In genomic region chr10:71340195-71340594, GRCm38 (mm10) we compare ENCODE assay signal across 26 mouse cellular contexts. TPM values are rescaled to one million over a fixed set of nuclear protein-coding genes. Genes with fewer than 3 reads are reported as not detected.
DNase-seq lines count a peak whose midpoint lies in the region; ATAC-seq and TF ChIP-seq lines count a peak whose summit lies in the region.
"Had no signal": no experiment of that assay in that cellular context is flagged by ENCODE, and none has a peak within 500 bp of the region (broad histone marks: within the 10 kb centered on the region; RNA-seq: fewer than 3 reads in every experiment).

No protein-coding gene starts in this region.

- 0 out of 2 replicates have a peak, but pooled peaks have one; percentile 34 for TF ChIP-seq EP300 in liver, postnatal 0 days (IDR thresholded peaks at IDR 0.05; ENCODE audit: low read depth)

- H3K4me1 ChIP-seq in liver, embryonic 16.5 days (ENCODE audit: control insufficient read depth, low read depth, low read length) = peaks cover 34% of the 10 kb centered on the region
- peaks cover 47% of the 10 kb centered on the region for H3K4me1 ChIP-seq in kidney, embryonic 16.5 days (ENCODE audit: insufficient read depth, low read length)
- H3K4me1 ChIP-seq in liver, postnatal 0 days (ENCODE audit: insufficient read depth) = peaks cover 21% of the 10 kb centered on the region
- H3K4me1 ChIP-seq in limb, embryonic 10.5 days = peaks cover 29% of the 10 kb centered on the region

- no peaks in the 10 kb centered on the region for H3K9me3 ChIP-seq in liver, embryonic 16.5 days (replicated peaks; ENCODE audit: control insufficient read depth, low read length)
- no peaks in the 10 kb centered on the region for H3K9me3 ChIP-seq in kidney, embryonic 16.5 days (ENCODE audit: low read length)
- no peaks in the 10 kb centered on the region for H3K9me3 ChIP-seq in liver, postnatal 0 days (ENCODE audit: low read length)
- no peaks in the 10 kb centered on the region for H3K9me3 ChIP-seq in limb, embryonic 10.5 days (replicated peaks)
- H3K9me3 ChIP-seq: embryonic facial prominence, embryonic 15.5 days; forebrain, embryonic 10.5 days; hindbrain, embryonic 10.5 days; intestine, embryonic 15.5 days; limb, embryonic 12.5 days; neural tube, embryonic 12.5 days had no signal

- peak overlapping the region; percentile 71 for H3K27ac ChIP-seq in liver, embryonic 16.5 days (ENCODE audit: low read length)
- peak overlapping the region; percentile 25; the same call in 1 of the 2 replicates for H3K27ac ChIP-seq in kidney, embryonic 16.5 days (ENCODE audit: low read length)
- peak overlapping the region; percentile 97 for H3K27ac ChIP-seq in liver, postnatal 0 days (ENCODE audit: low read depth)
- no peak overlapping the region for H3K27ac ChIP-seq in limb, embryonic 10.5 days
- H3K27ac ChIP-seq: embryonic facial prominence, embryonic 15.5 days; forebrain, embryonic 10.5 days; hindbrain, embryonic 10.5 days; intestine, embryonic 15.5 days; layer of hippocampus, adult 2 months; limb, embryonic 12.5 days; neural tube, embryonic 12.5 days had no signal

- no peaks in the 10 kb centered on the region for H3K27me3 ChIP-seq in liver, embryonic 16.5 days (ENCODE audit: control insufficient read depth, insufficient read depth, low read depth, low read length)
- no peaks in the 10 kb centered on the region for H3K27me3 ChIP-seq in kidney, embryonic 16.5 days (ENCODE audit: insufficient read depth, low read length)
- H3K27me3 ChIP-seq in liver, postnatal 0 days (ENCODE audit: insufficient read depth, low read length) = no peaks in the 10 kb centered on the region
- H3K27me3 ChIP-seq in limb, embryonic 10.5 days (ENCODE audit: low read depth, poor library complexity, severe bottlenecking) = no peaks in the 10 kb centered on the region
- H3K27me3 ChIP-seq: embryonic facial prominence, embryonic 15.5 days; intestine, embryonic 15.5 days; limb, embryonic 12.5 days; neural tube, embryonic 12.5 days had no signal

- no peak for DNase-seq in liver
- DNase-seq in fat pad, adult 2 months (ENCODE audit: extremely low read depth, low read depth, low spot score) = peak; percentile 84
- DNase-seq in liver, postnatal 0 days = no peak
- no peak for DNase-seq in limb, embryonic 10.5 days (ENCODE audit: low spot score)
- DNase-seq in embryo, embryonic 9.5 days (ENCODE audit: extremely low spot score) = no peak
- DNase-seq: adrenal gland, postnatal 10 days; cerebellum, adult 2 months; gastrocnemius, postnatal 14 days; heart, adult 11 months; lung, adult 18-20 months; lung, postnatal 10 days; midbrain, embryonic 14.5 days; thymus, adult 18-20 months; thymus, postnatal 36 days had no signal

- no peak overlapping the region for H3K4me3 ChIP-seq in liver, embryonic 16.5 days (ENCODE audit: low read depth, low read length)
- no peak overlapping the region for H3K4me3 ChIP-seq in kidney, embryonic 16.5 days (ENCODE audit: low read length)
- H3K4me3 ChIP-seq in liver, postnatal 0 days (ENCODE audit: low read depth, low read length) = no peak overlapping the region
- H3K4me3 ChIP-seq in limb, embryonic 10.5 days = no peak overlapping the region
- H3K4me3 ChIP-seq: embryonic facial prominence, embryonic 15.5 days; forebrain, embryonic 10.5 days; hindbrain, embryonic 10.5 days; intestine, embryonic 15.5 days; layer of hippocampus, adult 2 months; limb, embryonic 12.5 days; neural tube, embryonic 12.5 days had no signal

- ATAC-seq in liver, embryonic 16.5 days (ENCODE audit: low read depth) = peak; percentile 17; the same call in 1 of the 2 replicates
- ATAC-seq in kidney, embryonic 16.5 days (ENCODE audit: low FRiP score, low TSS enrichment) = no peak
- ATAC-seq in liver, postnatal 0 days = peak; percentile 24; the same call in 1 of the 2 replicates
- ATAC-seq: forebrain, embryonic 16.5 days; hindbrain, embryonic 16.5 days; intestine, embryonic 15.5 days had no signal

- no peak for TF ChIP-seq CTCF in liver, postnatal 0 days (IDR thresholded peaks at IDR 0.05; ENCODE audit: low read depth)

- H3K36me3 ChIP-seq in liver, embryonic 16.5 days (ENCODE audit: control insufficient read depth, insufficient read depth) = peaks cover 5% of the 10 kb centered on the region; the same call in 1 of the 2 replicates
- H3K36me3 ChIP-seq in kidney, embryonic 16.5 days (ENCODE audit: insufficient read depth, low read length) = peaks cover 11% of the 10 kb centered on the region
- peaks cover 8% of the 10 kb centered on the region for H3K36me3 ChIP-seq in liver, postnatal 0 days (replicated peaks; ENCODE audit: insufficient read depth, low read length)
- H3K36me3 ChIP-seq in limb, embryonic 10.5 days = peaks cover 12% of the 10 kb centered on the region

- 69% methylated on average over 2 of the region's 2 CpGs for WGBS in liver, embryonic 16.5 days (ENCODE audit: insufficient replicate concordance)
- WGBS in kidney, embryonic 16.5 days = 62% methylated on average over 2 of the region's 2 CpGs
- WGBS in liver, postnatal 0 days (ENCODE audit: insufficient replicate concordance) = 63% methylated on average over 2 of the region's 2 CpGs
- 80% methylated on average over 2 of the region's 2 CpGs for WGBS in limb, embryonic 10.5 days

- no peak overlapping the region for H3K9ac ChIP-seq in liver, embryonic 16.5 days (ENCODE audit: low read depth, low read length)
- no peak overlapping the region for H3K9ac ChIP-seq in kidney, embryonic 16.5 days (replicated peaks; ENCODE audit: low read length)
- no peak overlapping the region for H3K9ac ChIP-seq in liver, postnatal 0 days (replicated peaks)
- H3K9ac ChIP-seq: embryonic facial prominence, embryonic 15.5 days; intestine, embryonic 15.5 days; limb, embryonic 12.5 days; neural tube, embryonic 12.5 days had no signal

- H3K4me2 ChIP-seq in liver, embryonic 16.5 days (ENCODE audit: low read depth, low read length) = no peak overlapping the region
- no peak overlapping the region for H3K4me2 ChIP-seq in kidney, embryonic 16.5 days (replicated peaks; ENCODE audit: low read depth, low read length)
- H3K4me2 ChIP-seq in liver, postnatal 0 days (ENCODE audit: low read depth, low read length) = no peak overlapping the region
- H3K4me2 ChIP-seq: embryonic facial prominence, embryonic 15.5 days; heart, embryonic 11.5 days; intestine, embryonic 15.5 days; limb, embryonic 12.5 days; neural tube, embryonic 12.5 days had no signal

RNA-seq across cellular contexts. Expression of gene Cisd1, which starts 4.6 kb away (rescaled TPM):
- 61.9 and 69.4 TPM in 2 replicates for polyA plus RNA-seq in liver, embryonic 16.5 days (2015; fragmentation: Nextera tagmentation; extraction: Ambion mirVana)
- 137 and 139 TPM in 2 replicates for polyA plus RNA-seq in kidney, embryonic 16.5 days (2015; fragmentation: Nextera tagmentation; extraction: Ambion mirVana)
- polyA plus RNA-seq in liver, postnatal 0 days (2015; fragmentation: Nextera tagmentation; extraction: Ambion mirVana) = 261 and 297 TPM in 2 replicates
- 112 and 125 TPM in 2 replicates for polyA plus RNA-seq in limb, embryonic 10.5 days (2016; fragmentation: Nextera tagmentation; extraction: Ambion mirVana)

RNA-seq across cellular contexts. Expression of gene Ipmk, which starts 7.4 kb away (rescaled TPM):
- polyA plus RNA-seq in liver, embryonic 16.5 days (2015; fragmentation: Nextera tagmentation; extraction: Ambion mirVana) = 9.1 and 9.3 TPM in 2 replicates
- polyA plus RNA-seq in kidney, embryonic 16.5 days (2015; fragmentation: Nextera tagmentation; extraction: Ambion mirVana) = 15.6 and 16.1 TPM in 2 replicates
- polyA plus RNA-seq in liver, postnatal 0 days (2015; fragmentation: Nextera tagmentation; extraction: Ambion mirVana) = 9.4 and 10.9 TPM in 2 replicates
- 18.3 and 19.6 TPM in 2 replicates for polyA plus RNA-seq in limb, embryonic 10.5 days (2016; fragmentation: Nextera tagmentation; extraction: Ambion mirVana)

RNA-seq across cellular contexts. Expression of gene Ube2d1, which starts 55.1 kb away (rescaled TPM):
- polyA plus RNA-seq in liver, embryonic 16.5 days (2015; fragmentation: Nextera tagmentation; extraction: Ambion mirVana) = 6.5 and 6.6 TPM in 2 replicates
- polyA plus RNA-seq in kidney, embryonic 16.5 days (2015; fragmentation: Nextera tagmentation; extraction: Ambion mirVana) = 54.3 and 66.1 TPM in 2 replicates
- 6.9 and 8.8 TPM in 2 replicates for polyA plus RNA-seq in liver, postnatal 0 days (2015; fragmentation: Nextera tagmentation; extraction: Ambion mirVana)
- 86.7 and 94.2 TPM in 2 replicates for polyA plus RNA-seq in limb, embryonic 10.5 days (2016; fragmentation: Nextera tagmentation; extraction: Ambion mirVana)
